Mouse (Mus musculus): Measurements from ENCODE around the gene Smpd2.

GRCm38 (mm10) chr10:41459990-41460389, 30.2 kb downstream of the Smpd2 start:
- TF ChIP-seq CTCF (IDR thresholded peaks at IDR 0.05; ENCODE audit: low read depth) (no peak), EP300 (optimal IDR thresholded peaks at IDR 0.05) (no peak)
